Mouse (Mus musculus) stomach, embryonic 16.5 days (tissue): ENCODE results near the gene Ly6g6e. TPM values are rescaled to one million over a fixed set of nuclear protein-coding genes. Genes with fewer than 3 reads are reported as not detected.

Experiments
- ATAC-seq: fragments of 200-750 bp; cut with Nextera tagmentation; 2 replicates; pipeline ENCODE4 v1.8.0; 2017; ENCODE audit warnings: moderate number of reproducible peaks, moderate TSS enrichment; ENCODE audit not compliant: insufficient read depth, low FRiP score
- H3K27ac ChIP-seq: fragments of 300-500 bp; sonication (generic); 2 replicates; pipeline ENCODE4 v1.5.1; 2014; ENCODE audit warnings: low read length
- H3K27me3 ChIP-seq: fragments of 300-500 bp; sonication (generic); 2 replicates; pipeline ENCODE4 v1.6.1; 2014; ENCODE audit warnings: low read length, control low read depth, mixed read lengths; ENCODE audit not compliant: control insufficient read depth, insufficient read depth
- H3K36me3 ChIP-seq: fragments of 300-500 bp; sonication (generic); 2 replicates; pipeline ENCODE4 v1.6.1; 2014; ENCODE audit warnings: low read length; ENCODE audit not compliant: control insufficient read depth, insufficient read depth
- H3K4me1 ChIP-seq: fragments of 300-500 bp; sonication (generic); 2 replicates; pipeline ENCODE4 v1.6.1; 2014; ENCODE audit warnings: low read length, control low read depth, mixed read lengths; ENCODE audit not compliant: control insufficient read depth, insufficient read depth
- H3K4me2 ChIP-seq: fragments of 300-500 bp; sonication (generic); 2 replicates; pipeline ENCODE4 v1.6.1; 2014; ENCODE audit warnings: low read depth, low read length, mixed read lengths
- H3K4me3 ChIP-seq: fragments of 300-500 bp; sonication (generic); replicated peaks from 2 replicates; pipeline ENCODE4 v1.5.1; 2014; ENCODE audit warnings: mild to moderate bottlenecking, low read length
- H3K9ac ChIP-seq: fragments of 300-500 bp; sonication (generic); 2 replicates; pipeline ENCODE4 v1.6.1; 2014; ENCODE audit warnings: low read length
- H3K9me3 ChIP-seq: fragments of 300-500 bp; sonication (generic); replicated peaks from 2 replicates; pipeline ENCODE4 v1.6.1; 2016; ENCODE audit warnings: low read length, control low read depth; ENCODE audit not compliant: control insufficient read depth
- WGBS: fragments of 180-500 bp; shearing (Covaris S2); extraction: QIAGEN DNeasy Blood & Tissue Kit; methylation state at CpG from one replicate; pipeline ENCODE4 v1.1.7; 2014; 5-methylcytosine and 5-hydroxymethylcytosine counted together
- polyA plus RNA-seq: library from polyadenylated mRNA; unstranded; fragments of >200 nt; fragmentation: Nextera tagmentation; extraction: Ambion mirVana; gene quantifications from 2 replicates; pipeline ENCODE4 v1.2.1, GENCODE M21; 2015

Gene Ly6g6e
- polyA plus RNA-seq, 1 experiment from 2014 or later: 32.3 TPM

GRCm38 (mm10) chr17:35066084-35066483 is 10.6 kb upstream of the Ly6g6e start, which contains the start of gene Mpig6b:
Gene Mpig6b, minus strand, starts transcription at chr17:35066184.
- Histone ChIP-seq H3K9ac (peak within 1 kb of the TSS; percentile 65), H3K4me1 (peaks cover 38% of the 10 kb centered on the region), H3K4me3 (peak within 1 kb of the TSS; percentile 47), H3K27me3 (no peaks in the 10 kb centered on the region), H3K9me3 (no peaks in the 10 kb centered on the region), H3K4me2 (peak within 1 kb of the TSS; percentile 71), H3K27ac (peak within 1 kb of the TSS; percentile 95), H3K36me3 (peaks cover 8% of the 10 kb centered on the region)
- WGBS: 54% methylated on average over 10 of the region's 10 CpGs
- no peak for ATAC-seq

GRCm38 (mm10) chr17:35068213-35068914 is 8.3 kb upstream of the Ly6g6e start:
- ATAC-seq: no peak

DNA sequence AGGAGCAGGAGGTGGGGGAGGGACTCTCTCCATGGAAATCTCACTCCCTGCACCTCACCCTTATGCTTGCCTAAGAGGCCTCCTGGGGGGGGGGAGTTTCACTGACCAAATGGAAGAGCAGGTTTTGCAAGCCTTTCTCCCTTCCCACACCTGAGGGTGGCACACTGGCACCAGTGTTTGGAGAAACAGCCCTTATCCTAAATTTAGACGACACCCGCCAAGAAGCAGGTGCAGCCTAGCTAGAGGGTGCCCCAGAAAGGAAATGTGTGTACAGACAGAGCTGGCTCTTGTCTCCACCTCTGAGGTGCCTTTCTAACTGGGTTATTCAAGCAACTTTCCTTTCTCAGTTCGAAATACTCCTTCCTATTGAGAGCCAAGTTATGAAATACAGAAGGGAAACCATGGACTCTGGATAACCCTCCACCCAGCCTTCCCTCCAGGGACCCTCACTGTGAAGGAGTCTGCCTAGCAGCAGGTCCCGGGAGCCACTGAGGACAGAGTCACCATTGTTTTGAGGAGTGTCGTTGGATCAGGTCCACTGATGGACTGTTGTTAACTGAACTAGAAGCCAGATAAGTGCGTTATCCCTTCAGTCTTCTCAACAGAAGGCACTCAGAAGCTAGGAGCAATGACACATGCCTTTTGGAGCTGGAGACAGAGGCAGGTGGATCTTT is 6.0 kb upstream of the Ly6g6e start:
- no peak overlapping the region for H3K9ac ChIP-seq
- H3K27me3 ChIP-seq: no peaks in the 10 kb centered on the region
- H3K4me3 ChIP-seq: no peak overlapping the region
- 41% methylated on average over 6 of the region's 6 CpGs for WGBS
- H3K4me1 ChIP-seq: peaks cover 10% of the 10 kb centered on the region
- peak overlapping the region; percentile 76 for H3K27ac ChIP-seq
- no peak overlapping the region for H3K4me2 ChIP-seq
- ATAC-seq: peak; percentile 44
- H3K9me3 ChIP-seq: no peaks in the 10 kb centered on the region
- H3K36me3 ChIP-seq: no peaks in the 10 kb centered on the region

More at GRCm38 (mm10) chr17:35068213-35068914, 8.3 kb upstream of the Ly6g6e start:
- WGBS: 67% methylated on average over 17 of the region's 17 CpGs
- no peaks in the 10 kb centered on the region for H3K9me3 ChIP-seq
- H3K27me3 ChIP-seq: no peaks in the 10 kb centered on the region
- H3K4me2 ChIP-seq: no peak overlapping the region
- no peaks in the 10 kb centered on the region for H3K36me3 ChIP-seq
- H3K4me1 ChIP-seq: peaks cover 32% of the 10 kb centered on the region
- peak overlapping the region; percentile 60 for H3K27ac ChIP-seq
- no peak overlapping the region for H3K4me3 ChIP-seq
- no peak overlapping the region; the same call in 1 of the 2 replicates for H3K9ac ChIP-seq

- no peak overlapping the region for H3K4me3 ChIP-seq
- no peak for ATAC-seq
- H3K4me1 ChIP-seq: peaks cover 12% of the 10 kb centered on the region
- WGBS: 76% methylated on average over 9 of the region's 9 CpGs
- no peak overlapping the region for H3K27ac ChIP-seq
- no peak overlapping the region for H3K4me2 ChIP-seq
- H3K9ac ChIP-seq: no peak overlapping the region
- H3K9me3 ChIP-seq: no peaks in the 10 kb centered on the region
- H3K27me3 ChIP-seq: no peaks in the 10 kb centered on the region
- no peaks in the 10 kb centered on the region for H3K36me3 ChIP-seq
These were observed 5.2 kb upstream of the Ly6g6e start for GRCm38 (mm10) chr17:35071454-35071853.

DNA sequence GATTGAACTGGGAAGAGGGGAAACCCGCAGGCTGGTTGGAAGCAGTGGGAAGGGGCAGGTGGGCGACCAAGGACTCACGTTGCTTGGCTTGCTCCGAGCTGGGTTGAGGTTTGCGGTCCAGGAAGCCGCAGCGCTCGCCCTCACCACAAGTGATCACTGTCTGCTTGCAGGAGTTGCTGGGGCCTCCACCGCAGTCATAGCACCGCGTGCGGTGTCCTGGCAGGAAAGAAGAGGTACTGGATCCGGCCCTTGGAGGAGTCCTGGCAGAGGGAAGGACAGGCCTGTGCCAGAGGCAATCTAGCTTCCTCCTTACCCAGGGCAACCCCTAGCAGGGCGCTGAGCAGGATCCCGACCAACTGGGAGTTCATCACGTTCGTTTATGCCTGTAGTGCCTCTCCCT is 2.6 kb upstream of the Ly6g6e start:
- no peak for ATAC-seq
- Histone ChIP-seq H3K9me3 (no peaks in the 10 kb centered on the region), H3K27ac (no peak overlapping the region), H3K36me3 (no peaks in the 10 kb centered on the region), H3K9ac (peak overlapping the region; percentile 35; the same call in 1 of the 2 replicates), H3K4me2 (no peak overlapping the region), H3K4me3 (no peak overlapping the region), H3K4me1 (peaks cover 8% of the 10 kb centered on the region; the same call in 1 of the 2 replicates), H3K27me3 (no peaks in the 10 kb centered on the region)
- 49% methylated on average over 17 of the region's 17 CpGs for WGBS

DNA sequence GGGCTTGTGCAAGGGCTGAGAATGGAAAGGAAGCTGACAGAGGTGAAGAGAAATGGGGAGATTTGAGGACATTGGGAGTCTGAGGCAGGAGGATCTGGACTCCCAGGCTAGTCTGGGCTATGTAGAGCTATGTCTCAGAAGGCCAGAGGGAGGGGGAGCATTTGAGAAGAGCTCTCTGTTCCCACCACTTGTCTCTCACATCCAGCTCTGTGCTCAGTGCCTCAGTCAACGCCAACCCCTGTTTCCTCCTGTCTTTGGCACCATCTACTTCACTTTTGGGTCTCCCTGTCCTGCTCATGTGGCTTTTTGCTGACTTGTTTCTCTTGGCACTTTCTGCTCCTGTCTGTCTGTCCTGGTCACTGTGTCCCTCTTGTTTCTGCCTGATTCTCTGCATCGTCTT is 583 bp downstream of the Ly6g6e start:
- 55% methylated on average over 2 of the region's 2 CpGs for WGBS
- no peak; the same call in 1 of the 2 replicates for ATAC-seq
- H3K4me1 ChIP-seq: peaks cover 10% of the 10 kb centered on the region
- H3K4me2 ChIP-seq: peak overlapping the region; percentile 37
- no peaks in the 10 kb centered on the region for H3K27me3 ChIP-seq
- H3K9ac ChIP-seq: peak overlapping the region; percentile 69
- peak overlapping the region; percentile 60 for H3K27ac ChIP-seq
- no peaks in the 10 kb centered on the region for H3K36me3 ChIP-seq
- peak overlapping the region; percentile 39 for H3K4me3 ChIP-seq
- H3K9me3 ChIP-seq: no peaks in the 10 kb centered on the region

DNA sequence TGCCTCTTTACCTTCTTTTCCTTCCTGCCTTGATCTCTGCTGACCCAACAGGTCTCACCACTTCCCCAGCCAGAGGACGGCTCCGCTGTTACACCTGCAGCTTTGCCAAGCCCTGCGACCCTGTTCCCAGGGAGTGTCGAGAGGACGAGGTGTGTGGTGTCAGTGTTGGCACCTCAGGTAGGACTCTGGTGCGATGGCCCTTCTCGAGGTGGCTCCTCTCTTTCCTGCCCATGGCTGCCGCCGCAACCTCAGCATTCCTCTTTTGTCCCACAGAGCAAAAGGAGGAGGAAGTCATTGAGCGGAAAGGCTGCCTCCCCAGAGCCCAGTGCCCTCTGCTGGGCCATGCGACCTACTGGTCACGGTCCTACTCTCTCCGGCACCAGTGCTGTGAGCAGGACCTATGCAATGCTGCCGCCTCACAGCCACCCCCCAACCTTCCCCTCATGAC is 1.1 kb downstream of the Ly6g6e start, which contains the start of gene Ly6g6d:
Ly6g6d (minus strand) TSS at position 280 of the 448 bp plus-strand sequence.
- Histone ChIP-seq H3K9ac (peak within 1 kb of the TSS; percentile 69), H3K27ac (peak within 1 kb of the TSS; percentile 60), H3K9me3 (no peaks in the 10 kb centered on the region), H3K4me2 (peak within 1 kb of the TSS; percentile 37), H3K27me3 (no peaks in the 10 kb centered on the region), H3K36me3 (no peaks in the 10 kb centered on the region), H3K4me3 (peak within 1 kb of the TSS; percentile 39), H3K4me1 (peaks cover 10% of the 10 kb centered on the region)
- peak; percentile 56 for ATAC-seq
- 12% methylated on average over 14 of the region's 14 CpGs for WGBS

DNA sequence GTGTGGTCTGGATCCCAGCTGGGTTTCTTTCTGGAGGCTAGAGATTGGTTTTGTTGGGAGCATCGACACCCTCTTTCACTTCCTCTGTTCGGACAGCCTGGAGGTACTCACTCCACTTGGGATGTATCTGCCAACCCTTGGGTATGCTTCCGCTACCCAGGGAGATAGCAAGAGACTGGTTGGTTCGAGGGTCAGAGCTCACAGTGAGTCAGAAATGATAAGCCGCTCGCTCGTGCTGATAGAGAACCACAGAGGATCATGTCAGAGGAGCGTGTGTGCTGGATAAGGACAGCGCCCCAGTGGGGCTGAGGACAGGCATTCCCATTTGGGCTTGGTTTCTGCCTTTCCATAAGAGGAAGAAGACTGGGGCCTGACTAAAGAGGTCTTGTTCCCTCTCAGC is 3.1 kb downstream of the Ly6g6e start:
- no peak for ATAC-seq
- WGBS: 42% methylated on average over 9 of the region's 9 CpGs
- Histone ChIP-seq H3K9me3 (no peaks in the 10 kb centered on the region), H3K9ac (peak overlapping the region; percentile 27; the same call in 1 of the 2 replicates), H3K4me3 (no peak overlapping the region), H3K4me2 (0 out of 2 replicates have a peak overlapping the region, but pooled peaks have one; percentile 3), H3K27ac (no peak overlapping the region), H3K36me3 (no peaks in the 10 kb centered on the region), H3K27me3 (no peaks in the 10 kb centered on the region), H3K4me1 (peaks cover 10% of the 10 kb centered on the region)

- Histone ChIP-seq H3K4me3 (no peak overlapping the region), H3K4me1 (peaks cover 10% of the 10 kb centered on the region), H3K9me3 (no peaks in the 10 kb centered on the region), H3K27me3 (no peaks in the 10 kb centered on the region), H3K36me3 (no peaks in the 10 kb centered on the region), H3K27ac (no peak overlapping the region), H3K9ac (0 out of 2 replicates have a peak overlapping the region, but pooled peaks have one; percentile 27), H3K4me2 (no peak overlapping the region)
- 49% methylated on average over 6 of the region's 6 CpGs for WGBS
- no peak for ATAC-seq
These were observed 3.5 kb downstream of the Ly6g6e start for GRCm38 (mm10) chr17:35080248-35080647.
